Mouse (Mus musculus): ENCODE data around the gene Pon2. TPM values are rescaled to one million over a fixed set of nuclear protein-coding genes. Genes with fewer than 3 reads are reported as not detected.

Gene Pon2
- total RNA-seq (2023): 10 to 100 TPM; 22.0 to 23.3 TPM

GRCm38 (mm10) chr6:5298092-5298554 lies at the start of gene Pon2:
Gene Pon2 (minus strand): TSS chr6:5298455.

DNA sequence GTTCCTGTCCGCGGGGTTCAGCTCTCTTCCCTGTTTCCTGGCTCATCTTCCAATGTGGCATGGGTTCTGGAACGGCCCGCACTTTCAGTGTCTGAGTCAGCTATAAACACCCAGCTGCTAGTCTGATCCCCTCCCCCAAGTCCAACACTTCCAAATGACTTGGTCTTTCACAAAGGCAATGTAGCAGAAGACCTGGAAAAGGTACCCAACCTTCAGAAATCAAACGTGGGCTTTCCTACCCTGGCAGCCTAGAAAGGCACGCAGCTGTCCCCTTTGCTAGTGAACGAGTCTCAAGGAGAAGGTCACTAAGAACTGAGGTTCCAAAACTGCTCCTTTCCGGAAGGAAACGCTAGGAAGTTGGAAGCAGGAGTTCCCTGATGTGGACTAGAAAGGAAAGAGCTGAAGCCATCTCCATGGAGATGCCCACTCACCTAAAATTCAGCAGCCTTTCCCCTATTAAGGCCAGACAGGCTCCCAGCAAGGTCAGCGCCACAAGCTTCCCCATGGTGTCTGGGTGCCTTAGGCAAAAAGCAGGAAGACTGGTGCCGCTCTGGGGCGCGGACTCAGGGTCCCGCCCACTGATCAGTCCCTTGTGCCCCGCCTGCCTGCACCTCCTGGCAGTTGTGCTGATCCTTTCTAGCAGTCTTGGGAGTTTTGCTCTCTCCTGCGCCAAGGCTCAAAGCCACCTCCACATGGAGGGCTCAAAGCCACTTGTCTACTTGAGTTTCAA lies 42.4 kb downstream of the Pon2 start, which contains the start of gene Pon3:
TSS of gene Pon3 (minus strand) at position 565 of the 730 bp plus-strand sequence.

Other genes starting within 250 kb of the Pon2 start
- gene Pon1, start 104.5 kb downstream of the Pon2 start, total RNA-seq (2023): not detected
- 1 to 10 TPM; 3.2 to 4.3 TPM for gene Pon3, start 42.2 kb downstream of the Pon2 start, total RNA-seq (2023)
- gene Asb4, start 84.9 kb upstream of the Pon2 start, total RNA-seq (2023): not detected
- gene Pdk4, start 197.9 kb upstream of the Pon2 start, total RNA-seq (2023): 1 to 10 TPM in 1 of 2 experiments, under 1 TPM in 1; 0.60 to 1.1 TPM

All from neutrophil, adult 83 days (primary cell).